Comparison of ENCODE assay signal across 8 mouse cellular contexts in the genomic region with DNA sequence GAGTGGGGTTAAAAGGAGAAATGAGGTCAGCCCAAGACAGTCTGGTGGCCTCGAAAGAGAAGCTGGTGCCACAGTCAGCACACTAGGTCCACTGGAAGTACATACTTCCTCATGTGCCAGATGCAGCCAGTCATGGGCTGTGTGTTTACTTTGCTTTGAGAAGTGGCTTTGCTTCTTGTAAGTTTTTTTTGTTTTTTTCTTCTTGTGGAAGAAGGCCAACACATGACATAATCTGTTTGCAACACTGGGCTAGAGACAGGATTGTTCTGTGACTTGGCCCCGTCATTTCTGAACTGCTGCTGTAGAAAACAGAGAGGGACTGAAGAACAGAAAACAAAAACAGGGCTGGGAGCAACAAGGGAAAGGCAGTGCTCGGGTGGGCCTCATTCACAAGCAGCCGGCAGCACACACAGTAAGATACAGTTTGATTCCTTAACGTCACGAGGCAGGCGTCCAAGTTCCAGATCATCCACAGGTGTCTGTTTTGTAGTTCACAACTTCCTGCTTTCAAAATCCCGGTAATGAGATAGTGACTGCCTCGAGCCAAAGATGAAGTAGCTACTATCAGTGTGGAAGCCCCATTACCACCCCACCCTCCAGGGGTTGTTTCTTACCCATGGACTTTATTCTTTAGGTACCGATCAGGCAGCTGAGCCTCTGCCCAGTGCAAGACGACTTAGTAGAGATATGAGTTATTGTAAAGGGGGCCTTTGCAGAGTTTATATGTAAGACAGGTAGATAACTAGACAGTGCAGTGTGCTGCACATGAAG.
DNase-seq lines count a peak whose midpoint lies in the region; ATAC-seq and TF ChIP-seq lines count a peak whose summit lies in the region.

No protein-coding gene starts in this region.

- WGBS in limb, embryonic 14.5 days = 40% methylated on average over 11 of the region's 11 CpGs
- WGBS in limb, embryonic 10.5 days = 83% methylated on average over 11 of the region's 11 CpGs
- WGBS in heart, embryonic 11.5 days (ENCODE audit: insufficient replicate concordance) = 44% methylated on average over 11 of the region's 11 CpGs

- no peak overlapping the region for H3K4me3 ChIP-seq in limb, embryonic 14.5 days (replicated peaks; ENCODE audit: low read length)
- no peak overlapping the region for H3K4me3 ChIP-seq in limb, embryonic 10.5 days
- no peak overlapping the region for H3K4me3 ChIP-seq in heart, embryonic 11.5 days (ENCODE audit: low read depth, low read length)

- no peaks in the 10 kb centered on the region for H3K27me3 ChIP-seq in limb, embryonic 14.5 days (ENCODE audit: control insufficient read depth, insufficient read depth, low read length)
- no peaks in the 10 kb centered on the region for H3K27me3 ChIP-seq in limb, embryonic 10.5 days (ENCODE audit: low read depth, poor library complexity, severe bottlenecking)
- H3K27me3 ChIP-seq in heart, embryonic 11.5 days (ENCODE audit: control insufficient read depth, insufficient read depth, low read length) = no peaks in the 10 kb centered on the region

- peak; percentile 33 for DNase-seq in limb, embryonic 14.5 days (ENCODE audit: low spot score)
- DNase-seq in limb, embryonic 10.5 days (ENCODE audit: low spot score) = no peak
- peak; percentile 17 to 28 for DNase-seq in adrenal gland, postnatal 36 days
- DNase-seq in kidney, postnatal 25 days = peak; percentile 16 to 71
- DNase-seq in lung, postnatal 25 days (ENCODE audit: low spot score) = peak; percentile 93
- no peak for DNase-seq in thymus, postnatal 4 days
- DNase-seq in urinary bladder, postnatal 10 days (ENCODE audit: low spot score) = no peak

- no peaks in the 10 kb centered on the region for H3K36me3 ChIP-seq in limb, embryonic 14.5 days (ENCODE audit: control insufficient read depth, insufficient read depth, low read length)
- no peaks in the 10 kb centered on the region for H3K36me3 ChIP-seq in limb, embryonic 10.5 days
- H3K36me3 ChIP-seq in heart, embryonic 11.5 days (ENCODE audit: control insufficient read depth, insufficient read depth, low read length) = no peaks in the 10 kb centered on the region

- no peak overlapping the region for H3K27ac ChIP-seq in limb, embryonic 14.5 days (replicated peaks; ENCODE audit: low read depth, low read length)
- no peak overlapping the region for H3K27ac ChIP-seq in limb, embryonic 10.5 days
- H3K27ac ChIP-seq in heart, embryonic 11.5 days (ENCODE audit: low read depth, low read length) = no peak overlapping the region

- H3K9ac ChIP-seq in limb, embryonic 14.5 days (ENCODE audit: low read depth, low read length, severe bottlenecking) = no peak overlapping the region
- no peak overlapping the region for H3K9ac ChIP-seq in heart, embryonic 11.5 days (ENCODE audit: low read depth, low read length)

- H3K9me3 ChIP-seq in limb, embryonic 14.5 days (ENCODE audit: control insufficient read depth, low read length) = no peaks in the 10 kb centered on the region
- H3K9me3 ChIP-seq in limb, embryonic 10.5 days (replicated peaks) = no peaks in the 10 kb centered on the region
- H3K9me3 ChIP-seq in heart, embryonic 11.5 days (replicated peaks; ENCODE audit: control insufficient read depth, low read length) = no peaks in the 10 kb centered on the region

- H3K4me2 ChIP-seq in limb, embryonic 14.5 days (replicated peaks; ENCODE audit: low read depth, low read length, severe bottlenecking) = no peak overlapping the region
- H3K4me2 ChIP-seq in heart, embryonic 11.5 days = no peak overlapping the region

- peaks cover 4% of the 10 kb centered on the region; the same call in 1 of the 2 replicates for H3K4me1 ChIP-seq in limb, embryonic 14.5 days (ENCODE audit: control insufficient read depth, insufficient read depth, low read length)
- H3K4me1 ChIP-seq in limb, embryonic 10.5 days = peaks cover 24% of the 10 kb centered on the region
- peaks cover 8% of the 10 kb centered on the region for H3K4me1 ChIP-seq in heart, embryonic 11.5 days (ENCODE audit: control insufficient read depth, insufficient read depth, low read length)

- ATAC-seq in limb, embryonic 14.5 days (ENCODE audit: low FRiP score, low read depth) = 0 out of 2 replicates have a peak, but pooled peaks have one; percentile 41
- ATAC-seq in heart, embryonic 11.5 days (replicated peaks; ENCODE audit: insufficient number of reproducible peaks, low FRiP score, low TSS enrichment) = 0 out of 2 replicates have a peak, but pooled peaks have one; percentile 15

- TF ChIP-seq POLR2A in limb, embryonic 14.5 days (IDR thresholded peaks at IDR 0.05; ENCODE audit: borderline replicate concordance, extremely low read depth, insufficient read depth, insufficient read length) = no peak

Comparison
In these comparisons a context has a peak if more than half of its experiments do, and no peak if none do; other contexts are left out.
1. DNase-seq: peak in limb, embryonic 14.5 days (single experiment), adrenal gland, postnatal 36 days (2 of 2), kidney, postnatal 25 days (2 of 2) and lung, postnatal 25 days (single experiment); none in limb, embryonic 10.5 days (single experiment), thymus, postnatal 4 days (single experiment) and urinary bladder, postnatal 10 days (single experiment).